Mouse (Mus musculus) heart, adult 2 months (tissue): ENCODE data around the gene Actn4.

Source experiments
- CTCF ChIP-seq: fragments of 200-600 bp; IDR thresholded peaks from 2 replicates; pipeline ENCODE4 v1.8.1; 2022; ENCODE audit warnings: antibody characterized with exemption, mild to moderate bottlenecking, moderate library complexity
- EP300 ChIP-seq: fragments of 200-500 bp; IDR thresholded peaks from 2 replicates; pipeline ENCODE4 v1.6.1; 2011; ENCODE audit warnings: low read depth, low read length, control low read depth; ENCODE audit not compliant: insufficient read depth
- POLR2A ChIP-seq: fragments of 200-500 bp; IDR thresholded peaks from 2 replicates; pipeline ENCODE4 v1.6.1; 2011; ENCODE audit warnings: mild to moderate bottlenecking, low read depth, low read length, control low read depth; ENCODE audit not compliant: insufficient read depth

DNA sequence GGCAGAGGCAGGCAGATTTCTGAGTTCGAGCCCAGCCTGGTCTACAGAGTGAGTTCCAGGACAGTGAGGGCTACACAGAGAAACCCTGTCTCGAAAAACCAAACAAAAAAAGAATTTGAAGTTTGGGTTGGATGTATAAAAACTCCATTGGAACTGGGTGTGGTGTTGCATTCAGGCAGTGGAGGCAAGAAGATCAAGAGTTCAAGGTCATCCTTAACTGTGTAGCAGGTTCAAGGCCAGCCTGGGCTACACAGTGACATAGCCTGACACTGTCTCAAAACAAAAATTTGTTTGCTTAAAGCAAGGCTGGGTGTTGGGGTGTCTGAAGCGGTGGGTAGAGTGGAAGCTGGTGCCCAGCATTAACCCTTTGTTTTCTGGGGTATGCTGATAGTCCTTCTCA, 31.3 kb upstream of the Actn4 start:
- TF ChIP-seq CTCF (no peak), POLR2A (no peak), EP300 (no peak)
